Mouse (Mus musculus): ENCODE results near the gene Slc26a6. TPM values are rescaled to one million over a fixed set of nuclear protein-coding genes. Genes with fewer than 3 reads are reported as not detected.

Slc26a6 gene
- polyA plus RNA-seq, 1 experiment = 15.9 TPM

- no peak for TF ChIP-seq POLR2A (IDR thresholded peaks at IDR 0.05; ENCODE audit: extremely low read depth, insufficient read depth, low read length)
- peak; percentile 74 for TF ChIP-seq CTCF (IDR thresholded peaks at IDR 0.05; ENCODE audit: extremely low read depth, insufficient read depth, low read length)
- Histone ChIP-seq H3K27ac (ENCODE audit: insufficient read depth, low read length) (no peak overlapping the region), H3K4me3 (ENCODE audit: insufficient read depth, low read length) (no peak overlapping the region), H3K4me1 (ENCODE audit: control insufficient read depth, insufficient read depth, low read length) (no peaks in the 10 kb centered on the region)
Observed at GRCm38 (mm10) chr9:108819495-108819894, 33.6 kb upstream of the Slc26a6 start.

- Histone ChIP-seq H3K27ac (ENCODE audit: insufficient read depth, low read length) (no peak overlapping the region), H3K4me3 (ENCODE audit: insufficient read depth, low read length) (no peak overlapping the region), H3K4me1 (ENCODE audit: control insufficient read depth, insufficient read depth, low read length) (no peaks in the 10 kb centered on the region)
- no peak for TF ChIP-seq POLR2A (IDR thresholded peaks at IDR 0.05; ENCODE audit: extremely low read depth, insufficient read depth, low read length)
- no peak for TF ChIP-seq CTCF (IDR thresholded peaks at IDR 0.05; ENCODE audit: extremely low read depth, insufficient read depth, low read length)
Observed at GRCm38 (mm10) chr9:108820077-108820476, 33.0 kb upstream of the Slc26a6 start.

DNA sequence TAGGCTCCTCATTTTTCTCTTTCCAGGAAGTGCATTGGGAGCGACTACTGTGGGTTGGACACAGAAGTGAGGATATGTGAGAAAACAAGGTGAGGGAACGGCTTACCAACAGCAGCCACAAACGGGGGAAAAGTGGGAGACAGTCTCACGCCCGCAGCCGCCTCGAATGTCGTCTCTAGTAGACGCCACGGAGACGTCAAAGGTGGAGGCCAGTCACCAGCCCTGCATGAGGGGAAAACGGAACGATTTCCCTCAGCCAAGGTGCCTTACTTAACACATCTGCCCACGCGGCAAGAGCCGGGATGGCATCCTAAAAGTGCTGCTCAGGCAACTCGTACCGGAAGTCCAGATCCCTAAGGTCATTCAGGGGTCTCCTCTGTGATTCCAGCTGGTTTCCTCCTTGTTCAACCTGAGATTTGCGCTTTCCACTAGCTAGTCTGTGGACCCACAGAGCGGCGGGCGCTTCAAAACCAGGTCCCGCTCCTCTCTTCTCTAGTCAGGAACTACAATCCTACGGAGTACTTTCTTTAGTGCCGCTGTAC is 28.9 kb upstream of the Slc26a6 start:
- no peaks in the 10 kb centered on the region; the same call in 1 of the 2 replicates for H3K4me1 ChIP-seq (ENCODE audit: control insufficient read depth, insufficient read depth, low read length)
- no peak for TF ChIP-seq CTCF (IDR thresholded peaks at IDR 0.05; ENCODE audit: extremely low read depth, insufficient read depth, low read length)
- no peak for TF ChIP-seq POLR2A (IDR thresholded peaks at IDR 0.05; ENCODE audit: extremely low read depth, insufficient read depth, low read length)

DNA sequence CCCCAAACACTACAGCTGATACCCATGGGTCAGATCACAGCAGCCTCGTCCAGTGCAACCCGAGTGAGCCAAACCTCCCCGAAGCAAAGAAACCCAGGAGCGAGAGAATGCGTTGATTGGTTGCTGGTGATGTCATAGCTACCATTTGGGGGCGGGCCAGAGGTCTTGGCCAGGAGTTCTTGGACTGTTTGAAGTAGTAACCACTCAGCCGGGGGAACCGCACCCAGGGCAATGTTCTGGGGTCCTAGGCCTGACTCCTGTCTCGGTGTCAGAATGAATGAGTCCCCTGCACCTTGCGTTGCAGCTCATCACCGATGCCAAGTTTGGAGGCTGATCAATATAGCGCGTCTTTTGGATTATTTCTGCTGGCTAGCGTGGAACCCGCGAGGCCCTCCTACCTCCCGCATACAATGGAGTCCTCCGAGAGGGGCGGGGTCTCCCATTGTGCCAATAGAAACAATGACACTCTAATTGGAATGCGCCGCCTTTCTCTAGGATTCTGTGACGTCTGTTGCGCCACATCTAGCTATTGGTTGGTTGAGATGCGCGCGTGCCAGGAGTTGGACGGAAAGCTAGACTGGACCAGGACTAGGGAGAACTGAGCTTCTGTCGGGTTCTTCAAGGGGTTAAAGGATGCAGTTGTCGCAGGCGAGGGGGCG is 28.2 kb upstream of the Slc26a6 start:
- Histone ChIP-seq H3K4me1 (ENCODE audit: control insufficient read depth, insufficient read depth, low read length) (no peaks in the 10 kb centered on the region; the same call in 1 of the 2 replicates), H3K27ac (ENCODE audit: insufficient read depth, low read length) (no peak overlapping the region), H3K4me3 (ENCODE audit: insufficient read depth, low read length) (peak overlapping the region; percentile 62)
- TF ChIP-seq CTCF (IDR thresholded peaks at IDR 0.05; ENCODE audit: extremely low read depth, insufficient read depth, low read length) (no peak), POLR2A (IDR thresholded peaks at IDR 0.05; ENCODE audit: extremely low read depth, insufficient read depth, low read length) (peak; percentile 65; the same call in 1 of the 2 replicates)

More for the DNA sequence above, 28.9 kb upstream of the Slc26a6 start:
- peak overlapping the region; percentile 62 for H3K4me3 ChIP-seq (ENCODE audit: insufficient read depth, low read length)
- no peak overlapping the region for H3K27ac ChIP-seq (ENCODE audit: insufficient read depth, low read length)

GRCm38 (mm10) chr9:108825820-108826699 is 27.0 kb upstream of the Slc26a6 start, which contains the start of gene Celsr3:
Gene Celsr3, plus strand, starts transcription at chr9:108826320.
- no peak within 1 kb of the TSS for H3K27ac ChIP-seq (ENCODE audit: insufficient read depth, low read length)
- no peaks in the 10 kb centered on the region; the same call in none of the 2 replicates for H3K4me1 ChIP-seq (ENCODE audit: control insufficient read depth, insufficient read depth, low read length)
- TF ChIP-seq POLR2A (IDR thresholded peaks at IDR 0.05; ENCODE audit: extremely low read depth, insufficient read depth, low read length) = peak; percentile 27; the same call in 1 of the 2 replicates
- TF ChIP-seq CTCF (IDR thresholded peaks at IDR 0.05; ENCODE audit: extremely low read depth, insufficient read depth, low read length) = no peak
- H3K4me3 ChIP-seq (ENCODE audit: insufficient read depth, low read length) = peak within 1 kb of the TSS; percentile 62

DNA sequence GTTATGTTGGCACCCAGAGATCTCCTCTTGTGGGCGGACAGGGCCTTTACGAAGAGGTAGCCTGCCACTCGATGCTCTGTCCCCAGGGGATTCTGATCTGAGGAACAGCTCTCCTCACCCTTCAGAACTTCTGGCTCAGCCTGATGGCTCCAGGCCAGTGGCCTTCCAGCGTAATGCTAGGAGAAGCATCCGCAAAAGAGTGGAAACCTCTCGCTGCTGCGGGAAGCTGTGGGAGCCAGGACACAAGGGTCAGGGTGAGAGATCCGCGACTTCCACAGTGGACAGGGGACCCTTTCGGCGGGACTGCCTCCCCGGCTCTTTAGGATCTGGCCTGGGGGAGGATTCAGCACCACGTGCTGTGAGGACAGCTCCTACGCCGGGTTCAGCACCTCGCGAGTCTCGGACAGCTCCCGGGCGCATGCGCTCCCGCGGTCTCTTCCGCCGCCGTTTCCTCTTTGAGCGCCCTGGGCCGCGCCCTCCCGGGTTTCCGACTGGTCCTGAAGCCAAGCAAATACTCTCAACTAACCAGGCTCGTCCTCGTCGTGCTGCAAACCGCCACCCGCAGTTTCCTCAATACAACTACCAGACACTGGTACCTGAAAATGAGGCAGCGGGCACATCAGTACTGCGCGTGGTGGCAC is 26.3 kb upstream of the Slc26a6 start:
- Histone ChIP-seq H3K4me1 (ENCODE audit: control insufficient read depth, insufficient read depth, low read length) (no peaks in the 10 kb centered on the region; the same call in none of the 2 replicates), H3K27ac (ENCODE audit: insufficient read depth, low read length) (no peak overlapping the region), H3K4me3 (ENCODE audit: insufficient read depth, low read length) (peak overlapping the region; percentile 62)
- TF ChIP-seq CTCF (IDR thresholded peaks at IDR 0.05; ENCODE audit: extremely low read depth, insufficient read depth, low read length) = no peak
- TF ChIP-seq POLR2A (IDR thresholded peaks at IDR 0.05; ENCODE audit: extremely low read depth, insufficient read depth, low read length) = no peak

DNA sequence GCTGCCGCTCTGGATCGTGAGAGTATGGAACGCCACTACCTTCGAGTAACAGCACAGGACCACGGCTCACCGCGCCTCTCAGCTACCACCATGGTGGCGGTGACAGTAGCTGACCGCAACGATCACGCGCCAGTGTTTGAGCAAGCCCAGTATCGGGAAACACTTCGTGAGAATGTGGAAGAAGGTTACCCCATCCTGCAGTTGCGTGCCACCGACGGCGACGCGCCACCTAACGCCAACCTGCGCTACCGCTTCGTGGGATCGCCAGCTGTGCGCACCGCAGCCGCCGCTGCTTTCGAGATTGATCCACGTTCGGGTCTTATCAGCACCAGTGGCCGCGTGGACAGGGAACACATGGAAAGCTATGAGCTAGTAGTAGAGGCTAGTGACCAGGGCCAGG is 25.6 kb upstream of the Slc26a6 start:
- no peak for TF ChIP-seq CTCF (IDR thresholded peaks at IDR 0.05; ENCODE audit: extremely low read depth, insufficient read depth, low read length)
- TF ChIP-seq POLR2A (IDR thresholded peaks at IDR 0.05; ENCODE audit: extremely low read depth, insufficient read depth, low read length) = no peak
- Histone ChIP-seq H3K27ac (ENCODE audit: insufficient read depth, low read length) (no peak overlapping the region), H3K4me3 (ENCODE audit: insufficient read depth, low read length) (peak overlapping the region; percentile 62; the same call in 1 of the 2 replicates), H3K4me1 (ENCODE audit: control insufficient read depth, insufficient read depth, low read length) (no peaks in the 10 kb centered on the region; the same call in none of the 2 replicates)

- H3K27ac ChIP-seq (ENCODE audit: insufficient read depth, low read length) = no peak overlapping the region
- H3K4me3 ChIP-seq (ENCODE audit: insufficient read depth, low read length) = peak overlapping the region; percentile 62; the same call in 1 of the 2 replicates
- no peak for TF ChIP-seq CTCF (IDR thresholded peaks at IDR 0.05; ENCODE audit: extremely low read depth, insufficient read depth, low read length)
- TF ChIP-seq POLR2A (IDR thresholded peaks at IDR 0.05; ENCODE audit: extremely low read depth, insufficient read depth, low read length) = no peak
- H3K4me1 ChIP-seq (ENCODE audit: control insufficient read depth, insufficient read depth, low read length) = no peaks in the 10 kb centered on the region; the same call in none of the 2 replicates
Observed at GRCm38 (mm10) chr9:108827906-108828305, 25.2 kb upstream of the Slc26a6 start.

DNA sequence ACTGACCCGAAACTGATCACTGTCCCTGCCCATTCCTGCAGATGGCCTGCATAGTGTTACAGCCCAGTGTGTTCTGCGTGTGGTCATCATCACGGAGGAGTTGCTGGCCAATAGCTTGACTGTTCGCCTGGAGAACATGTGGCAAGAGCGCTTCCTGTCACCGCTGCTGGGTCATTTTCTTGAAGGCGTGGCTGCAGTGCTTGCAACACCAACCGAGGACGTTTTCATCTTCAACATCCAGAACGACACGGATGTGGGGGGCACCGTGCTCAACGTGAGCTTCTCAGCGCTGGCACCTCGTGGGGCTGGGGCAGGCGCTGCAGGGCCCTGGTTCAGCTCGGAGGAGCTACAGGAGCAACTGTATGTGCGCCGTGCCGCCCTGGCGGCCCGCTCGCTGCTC is 21.4 kb upstream of the Slc26a6 start:
- TF ChIP-seq CTCF (IDR thresholded peaks at IDR 0.05; ENCODE audit: extremely low read depth, insufficient read depth, low read length) = no peak
- no peak for TF ChIP-seq POLR2A (IDR thresholded peaks at IDR 0.05; ENCODE audit: extremely low read depth, insufficient read depth, low read length)
- no peak overlapping the region for H3K27ac ChIP-seq (ENCODE audit: insufficient read depth, low read length)
- no peaks in the 10 kb centered on the region; the same call in none of the 2 replicates for H3K4me1 ChIP-seq (ENCODE audit: control insufficient read depth, insufficient read depth, low read length)
- no peak overlapping the region for H3K4me3 ChIP-seq (ENCODE audit: insufficient read depth, low read length)

All from cortical plate, adult 2 months (tissue).